Mouse (Mus musculus) intestine, postnatal 0 days (tissue): ENCODE data around the gene Chchd2. TPM values are rescaled to one million over a fixed set of nuclear protein-coding genes. Genes with fewer than 3 reads are reported as not detected.

ENCODE experiments used
- ATAC-seq: fragments of 200-750 bp; cut with Nextera tagmentation; 2 replicates; pipeline ENCODE4 v1.8.0; 2017; ENCODE audit warnings: mild to moderate bottlenecking, moderate TSS enrichment, moderate library complexity
- H3K27ac ChIP-seq: fragments of 300-500 bp; sonication (generic); 2 replicates; pipeline ENCODE4 v1.5.1; 2014; ENCODE audit warnings: mild to moderate bottlenecking, low read depth, low read length, moderate library complexity
- H3K27me3 ChIP-seq: fragments of 300-500 bp; sonication (generic); replicated peaks from 2 replicates; pipeline ENCODE4 v1.6.1; 2014; ENCODE audit warnings: low read length, mixed read lengths; ENCODE audit not compliant: control insufficient read depth, insufficient read depth
- H3K36me3 ChIP-seq: fragments of 300-500 bp; sonication (generic); 2 replicates; pipeline ENCODE4 v1.6.1; 2014; ENCODE audit warnings: mild to moderate bottlenecking, moderate library complexity; ENCODE audit not compliant: control insufficient read depth, insufficient read depth
- H3K4me1 ChIP-seq: fragments of 300-500 bp; sonication (generic); replicated peaks from 2 replicates; pipeline ENCODE4 v1.6.1; 2014; ENCODE audit warnings: antibody characterized with exemption, low read length, mixed read lengths; ENCODE audit not compliant: control insufficient read depth, insufficient read depth
- H3K4me2 ChIP-seq: fragments of 300-500 bp; sonication (generic); replicated peaks from 2 replicates; pipeline ENCODE4 v1.6.1; 2014; ENCODE audit warnings: low read depth, mild to moderate bottlenecking, moderate library complexity
- H3K4me3 ChIP-seq: fragments of 300-500 bp; sonication (generic); 2 replicates; pipeline ENCODE4 v1.5.1; 2014; ENCODE audit warnings: low read depth, low read length
- H3K9ac ChIP-seq: fragments of 300-500 bp; sonication (generic); 2 replicates; pipeline ENCODE4 v1.6.1; 2014; ENCODE audit warnings: mild to moderate bottlenecking, low read depth, low read length
- H3K9me3 ChIP-seq: fragments of 300-500 bp; sonication (generic); 2 replicates; pipeline ENCODE4 v1.6.1; 2016; ENCODE audit warnings: mixed run types; ENCODE audit not compliant: control insufficient read depth
- CTCF ChIP-seq: sonication (generic); IDR thresholded peaks from 2 replicates; pipeline ENCODE4 v1.5.1; 2016; ENCODE audit warnings: low read depth, mild to moderate bottlenecking, control low read depth, antibody characterized with exemption, moderate library complexity
- WGBS: fragments of 180-500 bp; shearing (Covaris S2); extraction: QIAGEN DNeasy Blood & Tissue Kit; methylation state at CpG from one replicate; pipeline ENCODE4 v1.1.7; 2014; 5-methylcytosine and 5-hydroxymethylcytosine counted together
- polyA plus RNA-seq: library from polyadenylated mRNA; unstranded; fragments of >200 nt; fragmentation: Nextera tagmentation; extraction: Ambion mirVana; gene quantifications from 2 replicates; pipeline ENCODE4 v1.2.1, GENCODE M21; 2015

Gene Chchd2
- polyA plus RNA-seq, 1 experiment from 2014 or later: 1,607 TPM

GRCm38 (mm10) chr5:129869238-129869995 is 17.9 kb downstream of the Chchd2 start:
- no peak for ATAC-seq
- H3K4me1 ChIP-seq: no peaks in the 10 kb centered on the region
- H3K27ac ChIP-seq: no peak overlapping the region
- TF ChIP-seq CTCF: no peak
- H3K27me3 ChIP-seq: no peaks in the 10 kb centered on the region
- no peak overlapping the region for H3K9ac ChIP-seq
- H3K4me2 ChIP-seq: no peak overlapping the region
- WGBS: 86% methylated on average over 19 of the region's 19 CpGs
- H3K4me3 ChIP-seq: no peak overlapping the region
- H3K9me3 ChIP-seq: no peaks in the 10 kb centered on the region
- no peaks in the 10 kb centered on the region for H3K36me3 ChIP-seq

DNA sequence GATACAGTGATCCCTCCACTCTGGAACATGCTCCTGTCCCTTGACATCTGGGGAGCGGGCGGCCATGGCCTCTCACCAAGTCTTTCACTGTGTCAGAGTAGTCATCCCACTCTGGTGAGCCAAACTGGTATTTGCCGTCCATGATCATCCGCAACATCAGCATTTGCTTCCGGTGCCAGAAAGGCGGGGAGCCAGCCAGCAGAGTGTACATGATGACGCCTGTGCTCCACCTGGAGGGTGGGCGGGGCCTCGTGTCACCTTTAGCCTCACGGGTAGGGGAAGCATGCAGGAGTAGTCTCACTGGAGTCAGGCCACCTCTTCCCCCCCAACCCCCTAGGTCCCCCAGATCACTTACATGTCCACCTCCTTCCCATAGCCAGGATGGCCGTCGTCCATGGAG is 21.4 kb downstream of the Chchd2 start:
- Histone ChIP-seq H3K4me2 (no peak overlapping the region), H3K4me1 (no peaks in the 10 kb centered on the region), H3K4me3 (no peak overlapping the region), H3K36me3 (peaks cover 12% of the 10 kb centered on the region; the same call in 1 of the 2 replicates), H3K9me3 (no peaks in the 10 kb centered on the region), H3K9ac (no peak overlapping the region), H3K27ac (no peak overlapping the region), H3K27me3 (no peaks in the 10 kb centered on the region)
- ATAC-seq: no peak
- TF ChIP-seq CTCF: no peak
- 65% methylated on average over 12 of the region's 12 CpGs for WGBS

GRCm38 (mm10) chr5:129864467-129864866 is 22.8 kb downstream of the Chchd2 start:
- TF ChIP-seq CTCF: peak; percentile 67
- H3K9ac ChIP-seq: no peak overlapping the region; the same call in 1 of the 2 replicates
- no peak for ATAC-seq
- no peak overlapping the region for H3K4me3 ChIP-seq
- H3K9me3 ChIP-seq: no peaks in the 10 kb centered on the region
- no peaks in the 10 kb centered on the region for H3K4me1 ChIP-seq
- H3K4me2 ChIP-seq: 0 out of 2 replicates have a peak overlapping the region, but pooled peaks have one; percentile 24
- H3K27ac ChIP-seq: no peak overlapping the region
- H3K27me3 ChIP-seq: no peaks in the 10 kb centered on the region
- whole genome bisulfite sequencing: 13% methylated on average over 18 of the region's 18 CpGs
- peaks cover 22% of the 10 kb centered on the region for H3K36me3 ChIP-seq

- ATAC-seq: no peak
- H3K9ac ChIP-seq: no peak overlapping the region
- H3K27ac ChIP-seq: no peak overlapping the region
- 97% methylated on average over 6 of the region's 6 CpGs for WGBS
- no peaks in the 10 kb centered on the region for H3K4me1 ChIP-seq
- no peak for TF ChIP-seq CTCF
- no peak overlapping the region for H3K4me2 ChIP-seq
- peaks cover 22% of the 10 kb centered on the region for H3K36me3 ChIP-seq
- H3K9me3 ChIP-seq: no peaks in the 10 kb centered on the region
- H3K27me3 ChIP-seq: no peaks in the 10 kb centered on the region
- no peak overlapping the region for H3K4me3 ChIP-seq
Observed at GRCm38 (mm10) chr5:129862325-129862724, 24.9 kb downstream of the Chchd2 start.

DNA sequence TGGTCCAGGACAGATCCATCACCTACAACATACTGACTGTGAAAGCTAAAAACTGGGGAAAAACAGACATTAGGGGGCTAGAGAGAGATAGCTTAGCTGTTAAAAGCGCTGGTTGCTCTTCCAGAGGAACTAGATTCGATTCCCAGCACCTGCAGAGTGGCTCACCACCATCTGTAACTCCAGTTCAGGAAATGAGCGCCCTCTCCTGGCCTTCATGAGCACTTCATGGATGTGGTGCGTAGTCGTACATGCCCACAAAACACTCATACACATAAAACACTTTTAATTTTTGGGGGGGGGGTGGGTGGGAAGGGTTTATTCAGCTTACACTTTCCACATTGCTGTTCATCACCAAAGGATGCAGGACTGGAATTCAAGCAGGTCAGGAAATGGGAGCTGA is 30.9 kb downstream of the Chchd2 start:
- ATAC-seq: no peak
- peak; percentile 18; the same call in 1 of the 2 replicates for TF ChIP-seq CTCF
- peaks cover 16% of the 10 kb centered on the region for H3K36me3 ChIP-seq
- 88% methylated on average over 5 of the region's 5 CpGs for WGBS
- H3K9me3 ChIP-seq: no peaks in the 10 kb centered on the region
- H3K9ac ChIP-seq: no peak overlapping the region
- no peak overlapping the region for H3K4me3 ChIP-seq
- H3K4me1 ChIP-seq: no peaks in the 10 kb centered on the region
- H3K4me2 ChIP-seq: no peak overlapping the region
- no peaks in the 10 kb centered on the region for H3K27me3 ChIP-seq
- H3K27ac ChIP-seq: no peak overlapping the region

- no peaks in the 10 kb centered on the region for H3K27me3 ChIP-seq
- 66% methylated on average over 5 of the region's 5 CpGs for WGBS
- TF ChIP-seq CTCF: no peak
- H3K36me3 ChIP-seq: peaks cover 15% of the 10 kb centered on the region
- no peaks in the 10 kb centered on the region for H3K9me3 ChIP-seq
- no peak overlapping the region for H3K4me3 ChIP-seq
- no peaks in the 10 kb centered on the region for H3K4me1 ChIP-seq
- ATAC-seq: no peak
- H3K27ac ChIP-seq: no peak overlapping the region
- H3K9ac ChIP-seq: no peak overlapping the region
- no peak overlapping the region for H3K4me2 ChIP-seq
Observed at GRCm38 (mm10) chr5:129855163-129855562, 32.1 kb downstream of the Chchd2 start.
